9 mouse cellular contexts compared by ENCODE assay signal in genomic region chr2:74668370-74669229, GRCm38 (mm10). TPM values are rescaled to one million over a fixed set of nuclear protein-coding genes. Genes with fewer than 3 reads are reported as not detected.
A peak's percentile ranks its signal among the peaks of the same experiment; 100 is the strongest.
DNase-seq lines count a peak whose midpoint lies in the region; ATAC-seq and TF ChIP-seq lines count a peak whose summit lies in the region.
"Had no signal": no experiment of that assay in that cellular context is flagged by ENCODE, and none has a peak within 500 bp of the region (broad histone marks: within the 10 kb centered on the region; RNA-seq: fewer than 3 reads in every experiment).

No protein-coding gene starts in this region.

- H3K36me3 ChIP-seq in embryonic facial prominence, embryonic 12.5 days, result no peaks in the 10 kb centered on the region
- no peaks in the 10 kb centered on the region for H3K36me3 ChIP-seq in intestine, embryonic 15.5 days
- H3K36me3 ChIP-seq in midbrain, embryonic 16.5 days (ENCODE audit: control insufficient read depth, insufficient read depth, low read length), result no peaks in the 10 kb centered on the region
- H3K36me3 ChIP-seq: G1E had no signal

- peaks cover 84% of the 10 kb centered on the region for H3K27me3 ChIP-seq in embryonic facial prominence, embryonic 12.5 days
- peaks cover 86% of the 10 kb centered on the region for H3K27me3 ChIP-seq in intestine, embryonic 15.5 days (replicated peaks)
- peaks cover 86% of the 10 kb centered on the region for H3K27me3 ChIP-seq in midbrain, embryonic 16.5 days (ENCODE audit: control insufficient read depth, insufficient read depth, low read depth, low read length)
- H3K27me3 ChIP-seq in cerebellum, adult 2 months (ENCODE audit: control insufficient read depth, insufficient read depth, low read length), result peaks cover 12% of the 10 kb centered on the region; the same call in 1 of the 2 replicates

- no peak for TF ChIP-seq POLR2A in cerebellum, adult 2 months (IDR thresholded peaks at IDR 0.05; ENCODE audit: borderline replicate concordance, insufficient read depth, low read length)

- peak overlapping the region; percentile 57 for H3K4me2 ChIP-seq in embryonic facial prominence, embryonic 12.5 days (replicated peaks)
- peak overlapping the region; percentile 87 for H3K4me2 ChIP-seq in intestine, embryonic 15.5 days (replicated peaks)
- peak overlapping the region; percentile 45 for H3K4me2 ChIP-seq in midbrain, embryonic 16.5 days (ENCODE audit: low read length)

- under 1% methylated on average over 53 of the region's 74 CpGs for WGBS in embryonic facial prominence, embryonic 12.5 days
- WGBS in intestine, embryonic 15.5 days, result under 1% methylated on average over 59 of the region's 74 CpGs
- under 1% methylated on average over 54 of the region's 74 CpGs for WGBS in midbrain, embryonic 16.5 days
- WGBS in cerebellum, adult 2 months, result 1% methylated on average over 72 of the region's 74 CpGs

- H3K9me3 ChIP-seq in embryonic facial prominence, embryonic 12.5 days, result no peaks in the 10 kb centered on the region
- no peaks in the 10 kb centered on the region for H3K9me3 ChIP-seq in intestine, embryonic 15.5 days
- H3K9me3 ChIP-seq in midbrain, embryonic 16.5 days (replicated peaks; ENCODE audit: control insufficient read depth, low read length, poor library complexity, severe bottlenecking), result no peaks in the 10 kb centered on the region

- DNase-seq in kidney, adult 18-20 months, result peak; percentile 61
- no peak for DNase-seq in kidney, adult 8-10 months
- DNase-seq in cerebellum, adult 8-10 months, result no peak
- DNase-seq in cerebellum, adult 2 months, result no peak
- no peak for DNase-seq in cerebellum, adult 11-12 months

- H3K27ac ChIP-seq in embryonic facial prominence, embryonic 12.5 days, result no peak overlapping the region
- no peak overlapping the region for H3K27ac ChIP-seq in intestine, embryonic 15.5 days
- no peak overlapping the region for H3K27ac ChIP-seq in midbrain, embryonic 16.5 days (ENCODE audit: low read length)
- H3K27ac ChIP-seq in cerebellum, adult 2 months (ENCODE audit: insufficient read depth, low read length), result no peak overlapping the region

- peaks cover 14% of the 10 kb centered on the region for H3K4me1 ChIP-seq in embryonic facial prominence, embryonic 12.5 days
- H3K4me1 ChIP-seq in intestine, embryonic 15.5 days (replicated peaks), result peaks cover 14% of the 10 kb centered on the region
- peaks cover 7% of the 10 kb centered on the region for H3K4me1 ChIP-seq in midbrain, embryonic 16.5 days (ENCODE audit: control insufficient read depth, insufficient read depth, low read length)
- no peaks in the 10 kb centered on the region for H3K4me1 ChIP-seq in cerebellum, adult 2 months (ENCODE audit: control insufficient read depth, insufficient read depth, low read length)

- H3K4me3 ChIP-seq in embryonic facial prominence, embryonic 12.5 days, result peak overlapping the region; percentile 31
- peak overlapping the region; percentile 43 for H3K4me3 ChIP-seq in intestine, embryonic 15.5 days (replicated peaks)
- H3K4me3 ChIP-seq in midbrain, embryonic 16.5 days (ENCODE audit: low read depth, low read length), result peak overlapping the region; percentile 8; the same call in 1 of the 2 replicates
- H3K4me3 ChIP-seq in cerebellum, adult 2 months (replicated peaks; ENCODE audit: insufficient read depth, low read depth, low read length), result no peak overlapping the region

- ATAC-seq in embryonic facial prominence, embryonic 12.5 days (ENCODE audit: insufficient number of reproducible peaks, insufficient read depth, low FRiP score, low TSS enrichment), result 0 out of 2 replicates have a peak, but pooled peaks have one; percentile 47
- peak; percentile 69 for ATAC-seq in intestine, embryonic 15.5 days
- no peak for ATAC-seq in midbrain, embryonic 16.5 days

- peak overlapping the region; percentile 19; the same call in 1 of the 2 replicates for H3K9ac ChIP-seq in embryonic facial prominence, embryonic 12.5 days
- no peak overlapping the region for H3K9ac ChIP-seq in intestine, embryonic 15.5 days
- H3K9ac ChIP-seq in midbrain, embryonic 16.5 days (ENCODE audit: low read depth, low read length), result no peak overlapping the region

- no peak for TF ChIP-seq CTCF in cerebellum, adult 2 months (IDR thresholded peaks at IDR 0.05; ENCODE audit: borderline replicate concordance, insufficient read depth, low read depth, low read length)

RNA-seq across cellular contexts. Expression of gene Hoxd13, which starts 0.5 kb away (rescaled TPM):
- polyA plus RNA-seq in embryonic facial prominence, embryonic 12.5 days (2016; fragmentation: Nextera tagmentation; extraction: Ambion mirVana), result not detected in 2 replicates
- polyA plus RNA-seq in intestine, embryonic 15.5 days (2015; fragmentation: Nextera tagmentation; extraction: Ambion mirVana), result 0.67 and 0.77 TPM in 2 replicates
- polyA plus RNA-seq in midbrain, embryonic 16.5 days (2015; fragmentation: Nextera tagmentation; extraction: Ambion mirVana), result not detected in 2 replicates
- 0.10 TPM in 1 of 2 replicates, not detected in the other for polyA plus RNA-seq in cerebellum, adult 2 months (2012; rRNA removed)
- polyA plus RNA-seq: G1E had no signal

RNA-seq across cellular contexts. Expression of gene Hoxd12, which starts 6.2 kb away (rescaled TPM):
- 0.11 TPM in 1 of 2 replicates, not detected in the other for polyA plus RNA-seq in embryonic facial prominence, embryonic 12.5 days (2016; fragmentation: Nextera tagmentation; extraction: Ambion mirVana)
- polyA plus RNA-seq in intestine, embryonic 15.5 days (2015; fragmentation: Nextera tagmentation; extraction: Ambion mirVana), result 0.45 and 1.1 TPM in 2 replicates
- polyA plus RNA-seq in midbrain, embryonic 16.5 days (2015; fragmentation: Nextera tagmentation; extraction: Ambion mirVana), result not detected in 2 replicates
- not detected in 2 replicates for polyA plus RNA-seq in cerebellum, adult 2 months (2012; rRNA removed)
- polyA plus RNA-seq: G1E had no signal

RNA-seq across cellular contexts. Expression of gene Evx2, which starts 9.2 kb away (rescaled TPM):
- 0.06 TPM in 1 of 2 replicates, not detected in the other for polyA plus RNA-seq in embryonic facial prominence, embryonic 12.5 days (2016; fragmentation: Nextera tagmentation; extraction: Ambion mirVana)
- 0.04 TPM in 1 of 2 replicates, not detected in the other for polyA plus RNA-seq in intestine, embryonic 15.5 days (2015; fragmentation: Nextera tagmentation; extraction: Ambion mirVana)
- polyA plus RNA-seq in midbrain, embryonic 16.5 days (2015; fragmentation: Nextera tagmentation; extraction: Ambion mirVana), result 0.21 and 0.42 TPM in 2 replicates
- polyA plus RNA-seq in cerebellum, adult 2 months (2012; rRNA removed), result 0.48 and 0.64 TPM in 2 replicates
- polyA plus RNA-seq: G1E had no signal

RNA-seq across cellular contexts. Expression of gene Hoxd11, which starts 10.8 kb away (rescaled TPM):
- not detected in 2 replicates for polyA plus RNA-seq in embryonic facial prominence, embryonic 12.5 days (2016; fragmentation: Nextera tagmentation; extraction: Ambion mirVana)
- 1.2 and 2.3 TPM in 2 replicates for polyA plus RNA-seq in intestine, embryonic 15.5 days (2015; fragmentation: Nextera tagmentation; extraction: Ambion mirVana)
- not detected in 2 replicates for polyA plus RNA-seq in midbrain, embryonic 16.5 days (2015; fragmentation: Nextera tagmentation; extraction: Ambion mirVana)
- not detected in 2 replicates for polyA plus RNA-seq in cerebellum, adult 2 months (2012; rRNA removed)
- polyA plus RNA-seq: G1E had no signal

RNA-seq across cellular contexts. Expression of gene Hoxd10, which starts 23.1 kb away (rescaled TPM):
- polyA plus RNA-seq in embryonic facial prominence, embryonic 12.5 days (2016; fragmentation: Nextera tagmentation; extraction: Ambion mirVana), result not detected in 2 replicates
- 4.8 and 7.9 TPM in 2 replicates for polyA plus RNA-seq in intestine, embryonic 15.5 days (2015; fragmentation: Nextera tagmentation; extraction: Ambion mirVana)
- polyA plus RNA-seq in midbrain, embryonic 16.5 days (2015; fragmentation: Nextera tagmentation; extraction: Ambion mirVana), result not detected in 2 replicates
- not detected in 2 replicates for polyA plus RNA-seq in cerebellum, adult 2 months (2012; rRNA removed)
- polyA plus RNA-seq: G1E had no signal
